Comparison of ENCODE assay signal across 9 mouse cellular contexts in genomic region chr11:48779450-48779849, GRCm38 (mm10). TPM values are rescaled to one million over a fixed set of nuclear protein-coding genes. Genes with fewer than 3 reads are reported as not detected.
DNase-seq lines count a peak whose midpoint lies in the region; ATAC-seq and TF ChIP-seq lines count a peak whose summit lies in the region.
"Had no signal": no experiment of that assay in that cellular context is flagged by ENCODE, and none has a peak within 500 bp of the region (broad histone marks: within the 10 kb centered on the region; RNA-seq: fewer than 3 reads in every experiment).

No protein-coding gene starts in this region.

- no peaks in the 10 kb centered on the region for H3K36me3 ChIP-seq in intestine, postnatal 0 days (ENCODE audit: control insufficient read depth, insufficient read depth)
- H3K36me3 ChIP-seq in intestine, embryonic 15.5 days, result no peaks in the 10 kb centered on the region
- no peaks in the 10 kb centered on the region for H3K36me3 ChIP-seq in lung, postnatal 0 days (ENCODE audit: insufficient read depth, low read length)
- H3K36me3 ChIP-seq: limb, embryonic 15.5 days had no signal

- TF ChIP-seq CTCF in intestine, postnatal 0 days (IDR thresholded peaks at IDR 0.05; ENCODE audit: low read depth), result peak; percentile 69
- peak; percentile 70 for TF ChIP-seq CTCF in lung, postnatal 0 days (IDR thresholded peaks at IDR 0.05)

- no peaks in the 10 kb centered on the region for H3K4me1 ChIP-seq in intestine, postnatal 0 days (replicated peaks; ENCODE audit: control insufficient read depth, insufficient read depth, low read length)
- no peaks in the 10 kb centered on the region for H3K4me1 ChIP-seq in intestine, embryonic 15.5 days (replicated peaks)
- H3K4me1 ChIP-seq in lung, postnatal 0 days (ENCODE audit: insufficient read depth, low read depth, low read length), result no peaks in the 10 kb centered on the region; the same call in 1 of the 2 replicates

- no peaks in the 10 kb centered on the region for H3K27me3 ChIP-seq in intestine, postnatal 0 days (replicated peaks; ENCODE audit: control insufficient read depth, insufficient read depth, low read length)
- no peaks in the 10 kb centered on the region for H3K27me3 ChIP-seq in intestine, embryonic 15.5 days (replicated peaks)
- H3K27me3 ChIP-seq in lung, postnatal 0 days (replicated peaks; ENCODE audit: insufficient read depth, low read length), result no peaks in the 10 kb centered on the region
- H3K27me3 ChIP-seq: limb, embryonic 15.5 days had no signal

- no peak overlapping the region for H3K4me2 ChIP-seq in intestine, postnatal 0 days (replicated peaks; ENCODE audit: low read depth)
- no peak overlapping the region for H3K4me2 ChIP-seq in intestine, embryonic 15.5 days (replicated peaks)
- no peak overlapping the region for H3K4me2 ChIP-seq in lung, postnatal 0 days (replicated peaks; ENCODE audit: low read depth, low read length)
- H3K4me2 ChIP-seq: limb, embryonic 15.5 days had no signal

- TF ChIP-seq EP300 in lung, postnatal 0 days (IDR thresholded peaks at IDR 0.05), result no peak

- 45% methylated on average over 7 of the region's 7 CpGs for WGBS in intestine, postnatal 0 days
- WGBS in intestine, embryonic 15.5 days, result 45% methylated on average over 7 of the region's 7 CpGs
- WGBS in lung, postnatal 0 days, result 33% methylated on average over 7 of the region's 7 CpGs

- H3K4me3 ChIP-seq in intestine, postnatal 0 days (ENCODE audit: low read depth, low read length), result no peak overlapping the region
- no peak overlapping the region for H3K4me3 ChIP-seq in intestine, embryonic 15.5 days (replicated peaks)
- H3K4me3 ChIP-seq in lung, postnatal 0 days (ENCODE audit: low read depth, low read length), result no peak overlapping the region
- H3K4me3 ChIP-seq: limb, embryonic 15.5 days had no signal

- ATAC-seq in intestine, postnatal 0 days, result no peak
- ATAC-seq in intestine, embryonic 15.5 days, result no peak
- ATAC-seq in CD4-positive, CD25-positive, alpha-beta regulatory T cell, adult 4 months, result peak; percentile 43
- ATAC-seq in lung, postnatal 0 days, result no peak

- no peak overlapping the region for H3K9ac ChIP-seq in intestine, postnatal 0 days (ENCODE audit: low read depth, low read length)
- no peak overlapping the region for H3K9ac ChIP-seq in intestine, embryonic 15.5 days
- H3K9ac ChIP-seq in lung, postnatal 0 days (replicated peaks; ENCODE audit: low read depth), result no peak overlapping the region
- H3K9ac ChIP-seq: limb, embryonic 15.5 days had no signal

- peak; percentile 51 for DNase-seq in T-cell, adult 2 months (ENCODE audit: low spot score)
- peak; percentile 49 for DNase-seq in lung, postnatal 0 days (ENCODE audit: low spot score)
- no peak for DNase-seq in right cerebral cortex, adult 2 months (ENCODE audit: low spot score in 2 of 2)
- no peak for DNase-seq in urinary bladder, adult 2 months (ENCODE audit: low spot score)
- no peak for DNase-seq in ovary, postnatal 36 days (ENCODE audit: low spot score)

- H3K27ac ChIP-seq in intestine, postnatal 0 days (ENCODE audit: low read depth, low read length), result no peak overlapping the region
- no peak overlapping the region for H3K27ac ChIP-seq in intestine, embryonic 15.5 days
- no peak overlapping the region for H3K27ac ChIP-seq in lung, postnatal 0 days (ENCODE audit: low read length)
- H3K27ac ChIP-seq: limb, embryonic 15.5 days had no signal

- H3K9me3 ChIP-seq in intestine, postnatal 0 days (ENCODE audit: control insufficient read depth), result no peaks in the 10 kb centered on the region
- H3K9me3 ChIP-seq in intestine, embryonic 15.5 days, result no peaks in the 10 kb centered on the region
- H3K9me3 ChIP-seq in lung, postnatal 0 days (ENCODE audit: low read length), result no peaks in the 10 kb centered on the region
- H3K9me3 ChIP-seq: limb, embryonic 15.5 days had no signal

RNA-seq across cellular contexts. Expression of gene Rack1, which starts 20.7 kb away (rescaled TPM):
- 435 and 447 TPM in 2 replicates for polyA plus RNA-seq in intestine, postnatal 0 days (2015; fragmentation: Nextera tagmentation; extraction: Ambion mirVana)
- polyA plus RNA-seq in intestine, embryonic 15.5 days (2015; fragmentation: Nextera tagmentation; extraction: Ambion mirVana), result 815 and 831 TPM in 2 replicates
- polyA plus RNA-seq in CD4-positive, CD25-positive, alpha-beta regulatory T cell, adult 4 months (2017; shearing (Covaris generic)), result 1,000 to 10,000 TPM; 1,099 to 1,661 TPM
- polyA plus RNA-seq in lung, postnatal 0 days (2015; fragmentation: Nextera tagmentation; extraction: Ambion mirVana), result 404 and 434 TPM in 2 replicates
- polyA plus RNA-seq in urinary bladder, adult 2 months (2012; rRNA removed), result 1,217 and 1,275 TPM in 2 replicates

RNA-seq across cellular contexts. Expression of gene Trim41, which starts 37.7 kb away (rescaled TPM):
- polyA plus RNA-seq in intestine, postnatal 0 days (2015; fragmentation: Nextera tagmentation; extraction: Ambion mirVana), result 4.0 and 4.2 TPM in 2 replicates
- polyA plus RNA-seq in intestine, embryonic 15.5 days (2015; fragmentation: Nextera tagmentation; extraction: Ambion mirVana), result 4.1 and 6.4 TPM in 2 replicates
- 1 to 10 TPM; 2.0 to 3.7 TPM for polyA plus RNA-seq in CD4-positive, CD25-positive, alpha-beta regulatory T cell, adult 4 months (2017; shearing (Covaris generic))
- polyA plus RNA-seq in lung, postnatal 0 days (2015; fragmentation: Nextera tagmentation; extraction: Ambion mirVana), result 4.3 and 5.1 TPM in 2 replicates
- 34.8 and 37.5 TPM in 2 replicates for polyA plus RNA-seq in urinary bladder, adult 2 months (2012; rRNA removed)

RNA-seq across cellular contexts. Expression of gene Trim7, which starts 46.5 kb away (rescaled TPM):
- 0.38 and 0.56 TPM in 2 replicates for polyA plus RNA-seq in intestine, postnatal 0 days (2015; fragmentation: Nextera tagmentation; extraction: Ambion mirVana)
- polyA plus RNA-seq in intestine, embryonic 15.5 days (2015; fragmentation: Nextera tagmentation; extraction: Ambion mirVana), result 1.1 and 2.7 TPM in 2 replicates
- polyA plus RNA-seq in CD4-positive, CD25-positive, alpha-beta regulatory T cell, adult 4 months (2017; shearing (Covaris generic)), result 1 to 10 TPM in 1 of 2 experiments, under 1 TPM in 1; 0.77 to 2.1 TPM
- polyA plus RNA-seq in lung, postnatal 0 days (2015; fragmentation: Nextera tagmentation; extraction: Ambion mirVana), result 1.2 and 1.6 TPM in 2 replicates
- polyA plus RNA-seq in urinary bladder, adult 2 months (2012; rRNA removed), result 14.9 and 16.1 TPM in 2 replicates

RNA-seq across cellular contexts. Expression of gene Gm12184, which starts 47.0 kb away (rescaled TPM):
- polyA plus RNA-seq in intestine, postnatal 0 days (2015; fragmentation: Nextera tagmentation; extraction: Ambion mirVana), result 5.0 and 5.3 TPM in 2 replicates
- polyA plus RNA-seq in intestine, embryonic 15.5 days (2015; fragmentation: Nextera tagmentation; extraction: Ambion mirVana), result 3.7 and 5.4 TPM in 2 replicates
- polyA plus RNA-seq in CD4-positive, CD25-positive, alpha-beta regulatory T cell, adult 4 months (2017; shearing (Covaris generic)), result 1 to 10 TPM in 1 of 2 experiments, under 1 TPM in 1; 0.92 to 4.1 TPM
- 4.4 and 5.5 TPM in 2 replicates for polyA plus RNA-seq in lung, postnatal 0 days (2015; fragmentation: Nextera tagmentation; extraction: Ambion mirVana)
- polyA plus RNA-seq in urinary bladder, adult 2 months (2012; rRNA removed), result 20.8 and 23.2 TPM in 2 replicates

Comparison
In these comparisons a context has a peak if more than half of its experiments do, and no peak if none do; other contexts are left out.
1. DNase-seq: peak in T-cell, adult 2 months (single experiment) and lung, postnatal 0 days (single experiment); none in right cerebral cortex, adult 2 months (0 of 2), urinary bladder, adult 2 months (single experiment) and ovary, postnatal 36 days (single experiment).